Mouse (Mus musculus) colon, adult 2 months (tissue): Measurements from ENCODE around the gene Cox20. TPM values are rescaled to one million over a fixed set of nuclear protein-coding genes. Genes with fewer than 3 reads are reported as not detected.

Source experiments
- polyA plus RNA-seq: library from polyadenylated mRNA; depleted of rRNA; stranded (reverse); fragments of >200 nt; gene quantifications from 2 replicates; pipeline ENCODE4 v1.2.3, GENCODE M21; 2012; rRNA removed

The Cox20 gene
- 8.8 and 11.0 TPM in 2 replicates for polyA plus RNA-seq

DNA sequence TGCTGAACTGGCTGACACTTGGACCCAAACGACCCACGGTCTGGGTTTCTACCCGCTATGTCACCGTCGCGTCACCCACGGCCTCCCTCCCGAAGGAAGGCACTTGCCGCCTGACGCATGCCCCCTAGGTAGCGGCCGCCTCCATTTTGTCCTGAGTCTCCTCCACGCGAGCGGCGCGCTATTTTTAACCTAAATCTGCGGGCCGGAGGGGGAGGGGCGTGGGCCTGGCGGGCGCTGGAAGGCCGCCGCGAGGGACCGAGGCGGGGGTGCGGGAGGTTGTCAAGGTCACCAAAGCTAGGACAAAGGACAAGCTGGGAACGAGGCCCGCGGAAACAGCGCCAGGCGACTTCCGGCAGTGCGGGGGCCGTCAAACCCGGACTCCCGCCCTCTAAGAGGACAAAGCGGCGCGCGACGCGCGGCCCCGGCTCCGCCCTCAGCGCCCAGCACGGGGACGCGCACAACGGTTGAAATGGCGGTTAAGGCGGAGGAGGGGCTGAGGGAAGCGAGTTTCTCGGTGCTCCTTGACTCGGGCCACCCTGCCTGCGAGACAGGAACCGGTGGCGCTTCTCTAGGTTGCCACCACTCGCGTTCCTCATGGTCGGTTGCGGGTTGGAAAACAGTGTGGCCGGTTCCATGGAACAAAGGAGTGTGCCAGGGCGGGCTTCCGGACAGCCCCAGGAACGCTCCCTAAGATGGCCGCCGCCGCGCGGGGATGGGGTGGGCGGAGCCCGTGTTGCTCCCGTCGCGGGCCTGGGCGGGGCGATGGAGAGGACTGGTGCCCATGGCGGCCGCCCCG lies at the start of gene Cox20:
TSS of gene Cox20 (plus strand) at position 742 of the 796 bp plus-strand sequence.

GRCm38 (mm10) chr1:178337551-178338317 lies 18.8 kb downstream of the Cox20 start, which contains the start of gene Hnrnpu:
Gene Hnrnpu, minus strand, starts transcription at chr1:178337797.

Other genes starting within 250 kb of the Cox20 start
- gene Desi2, start 131.7 kb upstream of the Cox20 start, polyA plus RNA-seq, result 8.6 and 9.7 TPM in 2 replicates
- 40.4 and 42.5 TPM in 2 replicates for gene Hnrnpu, start 18.7 kb downstream of the Cox20 start, polyA plus RNA-seq
- 0.08 and 0.13 TPM in 2 replicates for gene Efcab2, start 87.0 kb downstream of the Cox20 start, polyA plus RNA-seq
- 0.30 and 0.51 TPM in 2 replicates for gene Kif26b, start 210.0 kb downstream of the Cox20 start, polyA plus RNA-seq